Mouse (Mus musculus) embryo, embryonic 9.5 days (tissue): ENCODE results near the gene Olfr250.
"Not testable (repeated sequence)": the region's sequence is repeated elsewhere in the genome, so short reads cannot be mapped to it uniquely, and the experiment has no call there.

ENCODE experiments used
- DNase-seq: peaks from one replicate; pipeline ENCODE4 v3.0.0-alpha.2; 2017; ENCODE audit errors: extremely low spot score

Olfr250 gene

DNA sequence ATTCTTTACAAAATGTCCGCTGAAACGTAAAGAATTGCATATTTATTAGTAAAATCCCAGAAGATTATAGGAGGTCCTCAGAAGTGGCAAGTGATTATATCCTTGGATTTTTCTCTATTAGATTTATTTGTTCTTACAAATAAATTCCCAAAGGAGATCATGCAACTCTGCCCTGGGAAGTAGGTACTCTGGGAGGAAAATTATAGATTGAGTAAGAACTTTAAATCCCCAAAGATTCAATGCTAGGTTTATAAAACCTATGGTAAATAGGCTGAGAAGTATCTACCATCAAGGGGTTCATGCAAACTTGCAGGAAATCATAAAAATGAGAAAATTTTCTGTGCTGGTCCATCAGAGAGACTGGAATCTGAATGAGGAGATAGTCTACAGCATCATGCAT, at the start of gene Olfr250:
TSS of gene Olfr250 (plus strand) at position 301 of the 400 bp plus-strand sequence.
- no peak for DNase-seq

DNA sequence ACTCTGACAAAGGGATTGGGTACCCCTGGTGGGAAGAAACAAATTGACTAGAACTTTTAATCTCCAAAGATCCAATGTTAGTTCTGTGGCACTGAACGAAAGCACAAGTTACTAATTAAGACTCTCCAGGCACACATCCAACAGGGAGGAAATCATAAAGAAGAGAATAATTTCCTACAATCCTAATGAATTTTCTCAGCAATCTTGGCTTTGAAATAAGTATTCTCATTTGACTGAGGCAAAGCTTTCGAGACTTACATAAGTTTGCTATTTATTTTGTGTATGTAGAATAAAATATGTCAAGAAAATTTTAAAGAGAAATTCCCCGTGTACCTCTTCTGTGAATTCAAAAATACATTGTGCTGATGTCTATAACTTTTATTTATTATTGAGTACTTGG, 37.9 kb upstream of the Olfr250 start, which contains the start of gene Olfr25:
TSS of gene Olfr25 (plus strand) at position 301 of the 400 bp plus-strand sequence.
- no peak for DNase-seq

DNA sequence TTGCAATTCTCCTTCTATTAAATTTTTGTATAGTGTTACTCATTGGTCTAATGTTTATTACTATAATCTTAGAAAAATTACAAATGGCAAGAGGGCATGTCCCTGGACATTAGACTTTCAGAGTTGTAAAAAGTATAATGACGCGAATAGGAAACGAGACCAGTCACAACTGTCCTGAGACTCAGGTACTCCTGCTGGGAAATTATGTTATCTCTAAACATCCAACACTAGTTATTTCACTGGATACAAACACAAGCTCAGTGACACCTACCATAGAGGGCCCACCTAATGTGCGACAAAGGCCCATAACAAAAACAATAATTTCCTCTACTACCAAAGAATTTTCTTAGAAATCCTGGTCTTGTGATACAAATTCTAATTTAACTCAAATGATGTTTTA, 18.6 kb upstream of the Olfr250 start, which contains the start of gene Olfr898:
TSS of gene Olfr898 (plus strand) at position 301 of the 400 bp plus-strand sequence.
- DNase-seq, result no peak

DNA sequence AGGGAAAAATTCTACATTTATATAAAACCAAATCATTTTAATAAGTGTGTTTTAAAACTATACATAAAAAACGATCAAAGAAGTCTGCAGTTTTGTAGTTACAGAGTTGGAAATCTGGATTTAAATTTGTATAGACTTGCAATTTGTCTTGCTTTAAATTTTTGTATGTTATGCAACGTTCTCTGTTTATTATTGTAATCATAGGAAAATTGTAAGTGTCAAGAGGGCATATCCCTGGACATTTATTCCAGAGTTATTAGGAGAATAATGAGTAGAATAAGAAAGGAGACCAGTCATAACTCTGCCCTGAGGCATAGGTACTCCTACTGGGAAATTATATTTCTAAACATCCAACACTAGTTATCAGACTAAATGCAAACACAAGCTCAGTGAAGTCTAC, 10.1 kb downstream of the Olfr250 start, which contains the start of gene Olfr251:
TSS of gene Olfr251 (plus strand) at position 301 of the 400 bp plus-strand sequence.
- no peak for DNase-seq

DNA sequence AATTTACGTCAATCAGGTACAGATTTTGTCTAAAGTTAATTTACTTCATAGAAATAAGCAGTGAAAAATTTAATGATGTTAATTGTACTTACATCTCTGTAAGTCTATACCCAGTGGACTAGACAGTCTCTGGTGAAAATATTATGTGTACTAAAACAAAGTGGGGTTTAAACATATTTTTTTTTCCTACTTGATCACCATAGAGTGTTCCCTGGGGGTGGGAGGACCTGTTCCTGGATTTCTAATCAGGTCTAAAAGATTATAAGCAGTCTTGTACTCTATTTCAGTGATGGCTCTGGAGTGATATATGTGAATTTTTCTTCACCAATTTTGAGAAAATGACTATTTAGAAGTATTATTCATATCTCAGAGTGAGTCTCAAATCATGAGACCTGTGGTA, 34.7 kb downstream of the Olfr250 start, which contains the start of gene Olfr147:
TSS of gene Olfr147 (plus strand) at position 301 of the 400 bp plus-strand sequence.
- no peak for DNase-seq

DNA sequence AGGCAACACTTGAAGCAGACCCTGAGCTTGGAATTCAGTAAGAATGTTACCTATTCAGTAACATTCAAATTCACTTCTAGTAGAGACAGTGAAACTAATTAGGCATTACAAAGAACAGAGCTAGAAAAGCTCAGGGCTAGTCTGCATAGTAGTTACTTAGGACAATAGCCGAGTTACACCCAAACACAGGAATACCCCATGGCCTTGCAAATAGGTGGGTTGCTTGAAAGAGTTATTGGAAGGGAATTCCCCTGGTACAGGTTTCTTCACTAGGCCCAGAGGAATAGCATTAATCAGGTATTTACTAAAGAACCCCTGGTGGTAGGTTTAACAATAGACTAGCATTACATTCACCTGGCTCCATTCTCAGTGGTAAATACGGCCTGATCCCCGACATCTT, 40.8 kb downstream of the Olfr250 start:
- not testable (repeated sequence) for DNase-seq

DNA sequence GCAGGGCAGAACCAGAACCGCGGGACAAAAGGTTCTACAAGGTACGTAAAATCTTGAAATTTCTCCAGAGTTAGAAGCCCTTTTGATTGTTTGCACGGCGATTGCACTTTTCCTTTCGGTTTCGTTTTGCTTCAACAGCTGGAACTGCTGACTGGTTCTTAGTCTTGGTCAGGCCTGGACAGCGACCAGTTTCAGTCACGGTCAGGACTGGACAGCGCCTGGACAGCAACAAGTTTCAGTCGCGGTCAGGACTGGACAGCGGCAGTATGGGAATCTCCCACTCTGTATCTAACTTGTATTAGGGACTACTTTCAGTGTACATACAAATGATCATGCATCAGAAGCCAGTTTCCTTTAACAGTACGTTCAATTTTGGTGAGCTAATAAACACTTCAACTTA, 46.8 kb downstream of the Olfr250 start:
- DNase-seq, result not testable (repeated sequence)
